Mouse (Mus musculus) intestine, embryonic 15.5 days (tissue): ENCODE data around the gene Actbl2. TPM values are rescaled to one million over a fixed set of nuclear protein-coding genes. Genes with fewer than 3 reads are reported as not detected.

Experiments
- ATAC-seq: fragments of 200-750 bp; cut with Nextera tagmentation; 2 replicates; pipeline ENCODE4 v1.8.0; 2017; ENCODE audit warnings: moderate TSS enrichment, moderate library complexity
- H3K27ac ChIP-seq: fragments of 300-500 bp; sonication (generic); 2 replicates; pipeline ENCODE4 v1.5.1; 2015; ENCODE audit warnings: mild to moderate bottlenecking, inconsistent platforms
- H3K27me3 ChIP-seq: fragments of 300-500 bp; sonication (generic); replicated peaks from 2 replicates; pipeline ENCODE4 v1.6.1; 2015; ENCODE audit warnings: inconsistent platforms
- H3K36me3 ChIP-seq: fragments of 300-500 bp; sonication (generic); 2 replicates; pipeline ENCODE4 v1.6.1; 2015; ENCODE audit warnings: inconsistent platforms
- H3K4me1 ChIP-seq: fragments of 300-500 bp; sonication (generic); replicated peaks from 2 replicates; pipeline ENCODE4 v1.6.1; 2015; ENCODE audit warnings: inconsistent platforms
- H3K4me2 ChIP-seq: fragments of 300-500 bp; sonication (generic); replicated peaks from 2 replicates; pipeline ENCODE4 v1.6.1; 2015; ENCODE audit warnings: mild to moderate bottlenecking, inconsistent platforms
- H3K4me3 ChIP-seq: fragments of 300-500 bp; sonication (generic); replicated peaks from 2 replicates; pipeline ENCODE4 v1.5.1; 2015; ENCODE audit warnings: inconsistent platforms
- H3K9ac ChIP-seq: fragments of 300-500 bp; sonication (generic); 2 replicates; pipeline ENCODE4 v1.6.1; 2015; ENCODE audit warnings: inconsistent platforms
- H3K9me3 ChIP-seq: fragments of 300-500 bp; sonication (generic); 2 replicates; pipeline ENCODE4 v1.6.1; 2016; ENCODE audit warnings: inconsistent platforms
- WGBS: fragments of 180-500 bp; shearing (Covaris S2); methylation state at CpG from one replicate; pipeline ENCODE4 v1.1.7; 2015; 5-methylcytosine and 5-hydroxymethylcytosine counted together
- polyA plus RNA-seq: library from polyadenylated mRNA; unstranded; fragments of >200 nt; fragmentation: Nextera tagmentation; extraction: Ambion mirVana; gene quantifications from 2 replicates; pipeline ENCODE4 v1.2.1, GENCODE M21; 2015

Gene Actbl2
- polyA plus RNA-seq, 1 experiment from 2014 or later = not detected

DNA sequence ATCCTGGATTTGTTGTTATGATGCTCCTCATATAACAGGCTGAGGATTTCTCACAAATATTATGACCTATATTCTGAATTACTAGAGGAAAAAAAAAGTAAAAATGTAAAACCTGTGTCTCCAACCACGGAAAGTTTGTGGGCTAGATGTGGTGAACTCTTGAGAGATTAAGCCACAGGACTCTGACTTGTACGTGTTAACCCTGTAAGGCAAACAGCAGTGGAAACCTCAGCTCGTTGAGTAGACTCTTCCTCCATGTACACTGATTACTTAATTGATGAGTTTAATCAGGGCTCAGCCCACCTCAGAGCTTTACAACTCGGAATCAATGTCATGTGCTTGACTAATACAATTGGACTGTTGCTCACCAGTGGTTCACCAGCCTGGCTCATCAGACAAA, 3.2 kb downstream of the Actbl2 start:
- H3K4me2 ChIP-seq = no peak overlapping the region
- H3K27ac ChIP-seq = no peak overlapping the region
- no peak overlapping the region for H3K9ac ChIP-seq
- H3K4me1 ChIP-seq = no peaks in the 10 kb centered on the region
- no peaks in the 10 kb centered on the region for H3K27me3 ChIP-seq
- no peaks in the 10 kb centered on the region for H3K36me3 ChIP-seq
- WGBS = 68% methylated on average over 4 of the region's 4 CpGs
- no peak for ATAC-seq
- H3K9me3 ChIP-seq = no peaks in the 10 kb centered on the region
- H3K4me3 ChIP-seq = no peak overlapping the region

- Histone ChIP-seq H3K4me2 (no peak overlapping the region), H3K36me3 (no peaks in the 10 kb centered on the region), H3K4me1 (no peaks in the 10 kb centered on the region), H3K27me3 (no peaks in the 10 kb centered on the region), H3K4me3 (no peak overlapping the region), H3K9me3 (no peaks in the 10 kb centered on the region), H3K9ac (no peak overlapping the region), H3K27ac (no peak overlapping the region)
- no peak for ATAC-seq
- WGBS = 82% methylated on average over 11 of the region's 11 CpGs
These were observed 3.7 kb downstream of the Actbl2 start for GRCm38 (mm10) chr13:111258424-111259092.

- H3K36me3 ChIP-seq = no peaks in the 10 kb centered on the region
- no peak overlapping the region for H3K9ac ChIP-seq
- H3K4me2 ChIP-seq = no peak overlapping the region
- no peak overlapping the region for H3K27ac ChIP-seq
- H3K4me3 ChIP-seq = no peak overlapping the region
- no peaks in the 10 kb centered on the region for H3K27me3 ChIP-seq
- no peak for ATAC-seq
- H3K9me3 ChIP-seq = no peaks in the 10 kb centered on the region
- 69% methylated on average over 6 of the region's 6 CpGs for WGBS
- no peaks in the 10 kb centered on the region for H3K4me1 ChIP-seq
These were observed 4.3 kb downstream of the Actbl2 start for GRCm38 (mm10) chr13:111259093-111259491.

GRCm38 (mm10) chr13:111259711-111260110, 4.9 kb downstream of the Actbl2 start:
- Histone ChIP-seq H3K36me3 (no peaks in the 10 kb centered on the region), H3K4me2 (no peak overlapping the region), H3K9ac (no peak overlapping the region), H3K4me1 (no peaks in the 10 kb centered on the region), H3K27me3 (no peaks in the 10 kb centered on the region), H3K27ac (no peak overlapping the region), H3K9me3 (no peaks in the 10 kb centered on the region), H3K4me3 (no peak overlapping the region)
- 66% methylated on average over 7 of the region's 7 CpGs for WGBS
- no peak for ATAC-seq

DNA sequence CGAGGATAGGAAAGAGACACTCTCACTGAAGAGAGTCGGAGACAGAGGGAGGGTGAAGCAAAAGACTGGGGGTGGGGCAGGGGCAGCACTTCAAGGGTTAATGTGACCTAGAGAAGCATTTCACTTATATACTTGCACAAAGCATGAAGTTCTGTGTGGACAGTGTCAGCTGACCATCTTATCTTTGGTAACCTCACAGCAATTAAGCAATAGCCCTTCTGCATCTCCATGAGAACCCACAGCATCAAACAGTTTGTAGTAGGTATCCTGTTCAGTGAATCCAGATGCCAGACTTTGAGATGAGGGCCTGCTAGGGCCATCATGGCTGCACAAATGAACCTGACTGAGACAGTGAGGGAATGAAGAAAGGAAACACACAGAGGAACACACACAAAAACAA, 8.4 kb downstream of the Actbl2 start:
- ATAC-seq = no peak
- Histone ChIP-seq H3K9ac (no peak overlapping the region), H3K27ac (no peak overlapping the region), H3K4me3 (no peak overlapping the region), H3K9me3 (no peaks in the 10 kb centered on the region), H3K36me3 (no peaks in the 10 kb centered on the region), H3K27me3 (no peaks in the 10 kb centered on the region), H3K4me1 (peaks cover 8% of the 10 kb centered on the region; the same call in 1 of the 2 replicates), H3K4me2 (no peak overlapping the region)
- WGBS = 74% methylated on average over 2 of the region's 2 CpGs

DNA sequence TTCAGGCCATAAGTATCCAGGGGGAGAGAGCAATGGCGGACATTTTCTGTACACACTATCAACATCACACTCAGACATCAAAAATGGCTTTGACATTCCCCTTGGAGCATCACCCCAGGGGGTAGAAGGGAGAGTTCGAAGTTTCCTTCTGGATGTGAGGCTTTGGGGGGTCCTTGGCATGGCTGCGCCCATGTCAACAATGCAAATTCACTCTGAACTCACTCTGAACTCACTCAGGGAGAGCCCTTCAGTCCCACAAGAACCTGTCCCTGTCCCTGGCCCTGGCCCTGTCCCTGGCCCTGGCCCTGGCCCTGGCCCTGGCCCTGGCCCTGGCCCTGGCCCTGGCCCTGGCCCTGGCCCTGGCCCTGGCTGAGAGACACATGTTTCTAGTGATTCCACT, 8.9 kb downstream of the Actbl2 start:
- ATAC-seq = no peak
- Histone ChIP-seq H3K9ac (no peak overlapping the region), H3K4me1 (peaks cover 8% of the 10 kb centered on the region; the same call in 1 of the 2 replicates), H3K4me3 (no peak overlapping the region), H3K27me3 (no peaks in the 10 kb centered on the region), H3K4me2 (no peak overlapping the region), H3K9me3 (no peaks in the 10 kb centered on the region), H3K27ac (no peak overlapping the region), H3K36me3 (no peaks in the 10 kb centered on the region)
- WGBS = 95% methylated on average over 3 of the region's 3 CpGs

DNA sequence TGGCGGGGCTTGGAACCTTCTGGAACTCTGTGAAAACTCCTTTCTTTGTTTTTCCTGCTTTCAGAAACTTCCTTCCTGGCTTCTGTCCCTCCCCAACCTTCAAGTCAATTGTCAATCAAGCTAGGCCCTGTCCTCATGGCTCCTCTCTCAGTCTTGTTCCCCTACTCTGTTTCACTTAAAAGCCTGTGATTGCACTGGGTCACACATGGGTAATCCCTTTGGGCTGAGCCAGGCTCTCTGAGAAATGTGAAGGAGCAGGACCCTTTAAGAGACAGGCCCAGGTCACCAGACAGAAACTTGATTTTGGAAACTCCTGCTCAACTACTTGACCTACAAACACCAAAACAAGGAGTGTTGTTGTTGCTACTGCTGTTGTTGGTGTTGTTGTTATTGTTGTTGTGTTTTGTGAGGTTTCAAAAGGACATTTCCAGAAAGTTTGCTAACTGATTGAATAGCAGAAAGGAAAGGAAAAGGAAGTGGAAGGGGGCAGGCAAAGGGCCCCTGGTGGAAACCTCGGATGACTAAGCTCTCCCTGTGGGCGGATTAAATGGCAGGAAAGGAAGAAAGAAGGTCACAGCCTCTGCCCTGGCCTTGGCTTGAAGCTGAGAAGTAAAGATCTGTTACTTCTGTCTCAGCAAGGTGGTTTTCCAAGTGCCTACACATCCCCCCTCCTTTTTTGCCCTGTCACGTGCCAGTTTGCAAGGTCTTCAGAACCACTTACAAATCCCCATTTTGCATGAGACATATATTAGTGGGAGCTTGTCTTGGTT, 10.6 kb downstream of the Actbl2 start:
- no peak overlapping the region for H3K9ac ChIP-seq
- H3K4me3 ChIP-seq = no peak overlapping the region
- 67% methylated on average over 4 of the region's 4 CpGs for WGBS
- H3K4me2 ChIP-seq = no peak overlapping the region
- H3K27ac ChIP-seq = 0 out of 2 replicates have a peak overlapping the region, but pooled peaks have one; percentile 20
- no peak for ATAC-seq
- H3K9me3 ChIP-seq = no peaks in the 10 kb centered on the region
- no peaks in the 10 kb centered on the region for H3K27me3 ChIP-seq
- H3K36me3 ChIP-seq = no peaks in the 10 kb centered on the region
- H3K4me1 ChIP-seq = peaks cover 8% of the 10 kb centered on the region; the same call in 1 of the 2 replicates

DNA sequence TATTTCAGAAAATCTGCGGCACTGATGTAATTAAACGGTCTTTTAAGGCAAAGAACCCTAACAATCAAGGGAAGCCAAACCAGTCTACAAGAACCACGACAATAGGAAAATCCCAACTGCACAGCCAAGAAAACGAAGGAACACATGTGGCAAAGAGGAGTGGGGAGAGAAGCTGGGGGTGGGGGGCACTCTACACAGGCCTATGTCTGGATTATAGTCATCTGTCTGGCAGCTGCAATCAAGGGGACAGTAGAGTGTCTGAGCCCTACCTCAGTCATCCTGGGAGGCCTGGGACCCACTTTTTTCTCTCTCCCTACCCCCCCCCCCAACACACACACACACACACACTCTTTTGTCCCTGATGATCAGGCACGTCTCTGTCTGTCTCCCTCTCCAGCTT, 12.0 kb downstream of the Actbl2 start:
- peaks cover 8% of the 10 kb centered on the region; the same call in 1 of the 2 replicates for H3K4me1 ChIP-seq
- H3K4me2 ChIP-seq = no peak overlapping the region
- H3K27ac ChIP-seq = no peak overlapping the region
- no peaks in the 10 kb centered on the region for H3K9me3 ChIP-seq
- WGBS = 60% methylated on average over 5 of the region's 5 CpGs
- no peak overlapping the region for H3K9ac ChIP-seq
- ATAC-seq = no peak
- H3K36me3 ChIP-seq = no peaks in the 10 kb centered on the region
- H3K27me3 ChIP-seq = no peaks in the 10 kb centered on the region
- H3K4me3 ChIP-seq = no peak overlapping the region

GRCm38 (mm10) chr13:111268992-111269391, 14.2 kb downstream of the Actbl2 start:
- Histone ChIP-seq H3K27ac (no peak overlapping the region), H3K27me3 (no peaks in the 10 kb centered on the region), H3K4me3 (no peak overlapping the region), H3K4me1 (peaks cover 8% of the 10 kb centered on the region; the same call in 1 of the 2 replicates), H3K4me2 (no peak overlapping the region), H3K36me3 (no peaks in the 10 kb centered on the region), H3K9me3 (no peaks in the 10 kb centered on the region), H3K9ac (no peak overlapping the region)
- ATAC-seq = no peak
- 87% methylated on average over 5 of the region's 5 CpGs for WGBS

DNA sequence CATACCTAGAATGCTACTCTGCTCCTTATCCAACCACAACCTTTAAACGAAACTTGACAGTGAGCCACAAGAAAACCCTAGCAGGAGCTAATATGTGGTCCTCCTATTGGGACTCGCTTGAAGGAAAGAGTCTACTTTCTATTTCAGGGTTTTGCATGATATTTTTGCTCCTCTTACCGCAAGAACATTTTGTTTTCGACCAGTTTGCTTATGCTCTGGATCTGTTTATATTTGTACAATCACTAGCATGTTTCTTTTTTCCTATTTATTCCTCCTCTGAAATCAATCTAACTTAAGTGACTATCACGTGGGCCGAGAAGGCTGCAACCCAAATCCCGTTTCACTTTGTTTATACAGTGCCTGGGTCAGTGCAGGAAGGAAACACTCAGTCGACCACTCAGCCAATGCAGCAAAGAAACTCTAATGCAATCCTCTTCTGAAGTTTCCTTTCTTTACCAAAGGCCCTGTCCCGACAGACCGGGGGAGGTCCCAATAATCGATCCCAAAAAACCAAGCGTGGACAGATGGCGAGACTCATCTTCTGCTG, 15.0 kb downstream of the Actbl2 start:
- Histone ChIP-seq H3K27me3 (no peaks in the 10 kb centered on the region), H3K4me2 (no peak overlapping the region), H3K9me3 (no peaks in the 10 kb centered on the region), H3K27ac (peak overlapping the region; percentile 38; the same call in 1 of the 2 replicates), H3K4me1 (peaks cover 8% of the 10 kb centered on the region; the same call in 1 of the 2 replicates), H3K4me3 (no peak overlapping the region), H3K9ac (no peak overlapping the region), H3K36me3 (no peaks in the 10 kb centered on the region)
- 0 out of 2 replicates have a peak, but pooled peaks have one; percentile 53 for ATAC-seq
- 54% methylated on average over 13 of the region's 13 CpGs for WGBS

GRCm38 (mm10) chr13:111271868-111272267, 17.1 kb downstream of the Actbl2 start:
- no peak overlapping the region for H3K4me3 ChIP-seq
- H3K27me3 ChIP-seq = no peaks in the 10 kb centered on the region
- H3K4me1 ChIP-seq = no peaks in the 10 kb centered on the region
- WGBS = 78% methylated on average over 8 of the region's 8 CpGs
- no peaks in the 10 kb centered on the region for H3K36me3 ChIP-seq
- no peak overlapping the region for H3K27ac ChIP-seq
- no peak overlapping the region for H3K4me2 ChIP-seq
- no peaks in the 10 kb centered on the region for H3K9me3 ChIP-seq
- ATAC-seq = no peak
- H3K9ac ChIP-seq = no peak overlapping the region
